Mouse (Mus musculus): ENCODE results near the gene Fmnl2.

DNA sequence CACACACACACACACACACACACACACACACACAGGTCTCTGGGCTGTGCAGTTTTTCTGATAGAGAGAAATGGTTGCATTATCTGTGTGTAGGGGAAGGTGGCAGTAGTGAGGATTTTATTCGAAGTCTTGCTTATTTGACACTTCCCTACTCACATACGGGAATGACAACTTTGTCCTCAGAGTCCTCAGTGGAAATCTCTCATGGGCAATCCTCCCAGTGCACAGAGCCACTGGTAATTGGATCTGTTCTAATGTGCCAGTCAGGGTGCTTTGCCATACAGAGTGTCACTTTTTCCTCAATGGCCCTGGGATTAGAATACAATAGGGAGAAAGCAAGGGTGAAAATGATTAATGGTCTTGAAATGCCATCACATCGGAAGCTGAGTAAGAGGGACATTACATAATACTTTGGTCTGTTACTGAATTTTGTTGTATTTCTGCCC, 141.9 kb downstream of the Fmnl2 start:
- TF ChIP-seq CTCF (IDR thresholded peaks at IDR 0.05; ENCODE audit: control insufficient read depth, insufficient read depth, insufficient read length): no peak
- no peak for TF ChIP-seq MYOG (IDR thresholded peaks at IDR 0.05; ENCODE audit: control insufficient read depth, extremely low read depth, insufficient read length)
- no peak for TF ChIP-seq MAX (IDR thresholded peaks at IDR 0.05)
- TF ChIP-seq USF1 (IDR thresholded peaks at IDR 0.05; ENCODE audit: low read depth): no peak
- no peak for TF ChIP-seq FOSL1 (IDR thresholded peaks at IDR 0.05; ENCODE audit: insufficient read depth, low read length, poor library complexity, severe bottlenecking)
- TF ChIP-seq CEBPB (IDR thresholded peaks at IDR 0.05; ENCODE audit: low read depth): peak; percentile 16
